Mouse (Mus musculus): ENCODE data around the gene Recql. TPM values are rescaled to one million over a fixed set of nuclear protein-coding genes. Genes with fewer than 3 reads are reported as not detected.

The Recql gene
- polyA plus RNA-seq, 1 experiment from 2014 or later = 7.8 TPM

- Histone ChIP-seq H3K9me3 (ENCODE audit: control insufficient read depth) (no peaks in the 10 kb centered on the region), H3K27ac (ENCODE audit: low read depth, low read length) (no peak overlapping the region), H3K36me3 (ENCODE audit: control insufficient read depth, insufficient read depth) (no peaks in the 10 kb centered on the region), H3K4me2 (replicated peaks; ENCODE audit: low read depth) (no peak overlapping the region), H3K9ac (ENCODE audit: low read depth, low read length) (no peak overlapping the region), H3K4me1 (replicated peaks; ENCODE audit: control insufficient read depth, insufficient read depth, low read length) (no peaks in the 10 kb centered on the region), H3K4me3 (ENCODE audit: low read depth, low read length) (no peak overlapping the region), H3K27me3 (replicated peaks; ENCODE audit: control insufficient read depth, insufficient read depth, low read length) (peaks cover 25% of the 10 kb centered on the region)
- WGBS = 31% methylated on average over 1 of the region's 1 CpGs
- TF ChIP-seq CTCF (IDR thresholded peaks at IDR 0.05; ENCODE audit: low read depth) = no peak
- no peak for ATAC-seq
Observed at GRCm38 (mm10) chr6:142411140-142411539, 24.3 kb upstream of the Recql start.

- Histone ChIP-seq H3K9ac (ENCODE audit: low read depth, low read length) (no peak overlapping the region), H3K36me3 (ENCODE audit: control insufficient read depth, insufficient read depth) (peaks cover 38% of the 10 kb centered on the region), H3K27me3 (replicated peaks; ENCODE audit: control insufficient read depth, insufficient read depth, low read length) (no peaks in the 10 kb centered on the region), H3K9me3 (ENCODE audit: control insufficient read depth) (no peaks in the 10 kb centered on the region), H3K4me1 (replicated peaks; ENCODE audit: control insufficient read depth, insufficient read depth, low read length) (no peaks in the 10 kb centered on the region), H3K4me2 (replicated peaks; ENCODE audit: low read depth) (no peak overlapping the region), H3K27ac (ENCODE audit: low read depth, low read length) (no peak overlapping the region), H3K4me3 (ENCODE audit: low read depth, low read length) (no peak overlapping the region)
- ATAC-seq = no peak
- WGBS = 93% methylated on average over 6 of the region's 6 CpGs
- no peak for TF ChIP-seq CTCF (IDR thresholded peaks at IDR 0.05; ENCODE audit: low read depth)
Observed at GRCm38 (mm10) chr6:142395756-142396155, 8.9 kb upstream of the Recql start.

GRCm38 (mm10) chr6:142394669-142395068 lies 7.8 kb upstream of the Recql start:
- TF ChIP-seq CTCF (IDR thresholded peaks at IDR 0.05; ENCODE audit: low read depth) = no peak
- ATAC-seq = no peak

GRCm38 (mm10) chr6:142392312-142392711 lies 5.4 kb upstream of the Recql start:
- Histone ChIP-seq H3K9ac (ENCODE audit: low read depth, low read length) (no peak overlapping the region), H3K36me3 (ENCODE audit: control insufficient read depth, insufficient read depth) (peaks cover 34% of the 10 kb centered on the region), H3K4me1 (replicated peaks; ENCODE audit: control insufficient read depth, insufficient read depth, low read length) (no peaks in the 10 kb centered on the region), H3K27me3 (replicated peaks; ENCODE audit: control insufficient read depth, insufficient read depth, low read length) (no peaks in the 10 kb centered on the region), H3K9me3 (ENCODE audit: control insufficient read depth) (no peaks in the 10 kb centered on the region), H3K4me2 (replicated peaks; ENCODE audit: low read depth) (no peak overlapping the region), H3K27ac (ENCODE audit: low read depth, low read length) (no peak overlapping the region), H3K4me3 (ENCODE audit: low read depth, low read length) (no peak overlapping the region)
- no peak for TF ChIP-seq CTCF (IDR thresholded peaks at IDR 0.05; ENCODE audit: low read depth)
- no peak for ATAC-seq
- WGBS = 77% methylated on average over 5 of the region's 5 CpGs

More at GRCm38 (mm10) chr6:142394669-142395068, 7.8 kb upstream of the Recql start:
- Histone ChIP-seq H3K4me3 (ENCODE audit: low read depth, low read length) (no peak overlapping the region), H3K27ac (ENCODE audit: low read depth, low read length) (no peak overlapping the region), H3K4me1 (replicated peaks; ENCODE audit: control insufficient read depth, insufficient read depth, low read length) (no peaks in the 10 kb centered on the region), H3K9ac (ENCODE audit: low read depth, low read length) (no peak overlapping the region), H3K27me3 (replicated peaks; ENCODE audit: control insufficient read depth, insufficient read depth, low read length) (no peaks in the 10 kb centered on the region), H3K36me3 (ENCODE audit: control insufficient read depth, insufficient read depth) (peaks cover 34% of the 10 kb centered on the region), H3K4me2 (replicated peaks; ENCODE audit: low read depth) (no peak overlapping the region), H3K9me3 (ENCODE audit: control insufficient read depth) (no peaks in the 10 kb centered on the region)
- WGBS = 86% methylated on average over 5 of the region's 5 CpGs

- no peaks in the 10 kb centered on the region for H3K27me3 ChIP-seq (replicated peaks; ENCODE audit: control insufficient read depth, insufficient read depth, low read length)
- H3K4me3 ChIP-seq (ENCODE audit: low read depth, low read length) = no peak overlapping the region
- H3K36me3 ChIP-seq (ENCODE audit: control insufficient read depth, insufficient read depth) = peaks cover 10% of the 10 kb centered on the region
- H3K9ac ChIP-seq (ENCODE audit: low read depth, low read length) = no peak overlapping the region
- ATAC-seq = no peak
- H3K4me1 ChIP-seq (replicated peaks; ENCODE audit: control insufficient read depth, insufficient read depth, low read length) = 0 out of 2 replicates have a peak, but pooled peaks cover 4% of the 10 kb centered on the region
- TF ChIP-seq CTCF (IDR thresholded peaks at IDR 0.05; ENCODE audit: low read depth) = no peak
- no peaks in the 10 kb centered on the region for H3K9me3 ChIP-seq (ENCODE audit: control insufficient read depth)
- no peak overlapping the region for H3K27ac ChIP-seq (ENCODE audit: low read depth, low read length)
- 74% methylated on average over 2 of the region's 2 CpGs for WGBS
- no peak overlapping the region for H3K4me2 ChIP-seq (replicated peaks; ENCODE audit: low read depth)
Observed at GRCm38 (mm10) chr6:142389101-142389500, 2.2 kb upstream of the Recql start.

GRCm38 (mm10) chr6:142387755-142388271 lies 926 bp upstream of the Recql start:
- Histone ChIP-seq H3K27me3 (replicated peaks; ENCODE audit: control insufficient read depth, insufficient read depth, low read length) (no peaks in the 10 kb centered on the region), H3K4me1 (replicated peaks; ENCODE audit: control insufficient read depth, insufficient read depth, low read length) (0 out of 2 replicates have a peak, but pooled peaks cover 4% of the 10 kb centered on the region), H3K9me3 (ENCODE audit: control insufficient read depth) (no peaks in the 10 kb centered on the region), H3K4me3 (ENCODE audit: low read depth, low read length) (peak overlapping the region; percentile 81), H3K36me3 (ENCODE audit: control insufficient read depth, insufficient read depth) (no peaks in the 10 kb centered on the region; the same call in 1 of the 2 replicates), H3K4me2 (replicated peaks; ENCODE audit: low read depth) (peak overlapping the region; percentile 89), H3K9ac (ENCODE audit: low read depth, low read length) (peak overlapping the region; percentile 78), H3K27ac (ENCODE audit: low read depth, low read length) (no peak overlapping the region)
- ATAC-seq = no peak
- 16% methylated on average over 8 of the region's 8 CpGs for WGBS
- TF ChIP-seq CTCF (IDR thresholded peaks at IDR 0.05; ENCODE audit: low read depth) = no peak
